Mouse (Mus musculus) small intestine, adult 2 months (tissue): ENCODE results near the gene Nek3.

Source experiments
- CTCF ChIP-seq: fragments of 200-500 bp; IDR thresholded peaks from 2 replicates; pipeline ENCODE4 v1.5.1; 2012; ENCODE audit warnings: low read depth, mild to moderate bottlenecking, control low read depth, inconsistent platforms, low read length, moderate library complexity, mixed read lengths; ENCODE audit not compliant: insufficient replicate concordance, insufficient read length; ENCODE audit errors: extremely low read depth
- POLR2A ChIP-seq: fragments of 200-500 bp; IDR thresholded peaks from 2 replicates; pipeline ENCODE4 v1.6.1; 2012; ENCODE audit warnings: low read depth, mild to moderate bottlenecking, control low read depth, inconsistent platforms, low read length, moderate library complexity

- TF ChIP-seq POLR2A = no peak
- no peak for TF ChIP-seq CTCF
Measured at GRCm38 (mm10) chr8:22107020-22107419, 59.2 kb downstream of the Nek3 start.
